ENCODE assay signal across 8 mouse cellular contexts in the genomic region with DNA sequence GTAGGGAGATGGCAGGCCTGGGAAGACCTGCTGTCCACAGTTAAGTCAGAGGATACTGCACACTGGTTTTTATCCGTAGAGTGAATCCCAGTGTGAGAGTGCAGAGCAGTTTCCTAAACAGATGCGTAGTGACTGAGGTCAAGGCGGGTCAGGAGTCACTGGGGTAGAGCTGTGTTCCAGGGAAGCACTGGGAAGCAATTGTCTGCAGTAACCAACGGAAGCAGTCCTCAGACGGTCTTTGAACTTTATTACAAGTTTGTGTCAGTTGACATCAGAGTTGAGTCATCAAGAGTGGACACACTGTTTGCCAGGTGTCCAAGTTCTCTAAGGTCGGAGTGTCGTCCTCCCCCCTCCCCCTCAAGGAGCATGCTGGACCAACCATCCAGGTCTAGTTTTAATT. TPM values are rescaled to one million over a fixed set of nuclear protein-coding genes. Genes with fewer than 3 reads are reported as not detected.
DNase-seq lines count a peak whose midpoint lies in the region; ATAC-seq lines count a peak whose summit lies in the region.

No protein-coding gene starts in this region.

- H3K27ac ChIP-seq in kidney, embryonic 16.5 days (ENCODE audit: low read length): no peak overlapping the region
- H3K27ac ChIP-seq in embryonic facial prominence, embryonic 13.5 days: no peak overlapping the region
- H3K27ac ChIP-seq in hindbrain, embryonic 16.5 days (ENCODE audit: low read depth, low read length): no peak overlapping the region
- no peak overlapping the region for H3K27ac ChIP-seq in neural tube, embryonic 12.5 days

- H3K4me1 ChIP-seq in kidney, embryonic 16.5 days (ENCODE audit: insufficient read depth, low read length): peaks cover 49% of the 10 kb centered on the region
- peaks cover 55% of the 10 kb centered on the region for H3K4me1 ChIP-seq in embryonic facial prominence, embryonic 13.5 days
- H3K4me1 ChIP-seq in hindbrain, embryonic 16.5 days (ENCODE audit: control insufficient read depth, insufficient read depth, low read depth, low read length): peaks cover 51% of the 10 kb centered on the region
- peaks cover 77% of the 10 kb centered on the region for H3K4me1 ChIP-seq in neural tube, embryonic 12.5 days

- peaks cover 4% of the 10 kb centered on the region; the same call in 1 of the 2 replicates for H3K9me3 ChIP-seq in kidney, embryonic 16.5 days (ENCODE audit: low read length)
- H3K9me3 ChIP-seq in embryonic facial prominence, embryonic 13.5 days: no peaks in the 10 kb centered on the region
- H3K9me3 ChIP-seq in hindbrain, embryonic 16.5 days (ENCODE audit: control insufficient read depth, low read length): no peaks in the 10 kb centered on the region
- no peaks in the 10 kb centered on the region for H3K9me3 ChIP-seq in neural tube, embryonic 12.5 days

- H3K4me3 ChIP-seq in kidney, embryonic 16.5 days (ENCODE audit: low read length): no peak overlapping the region; the same call in 1 of the 2 replicates
- peak overlapping the region; percentile 24 for H3K4me3 ChIP-seq in embryonic facial prominence, embryonic 13.5 days
- peak overlapping the region; percentile 36 for H3K4me3 ChIP-seq in hindbrain, embryonic 16.5 days (ENCODE audit: low read length)
- H3K4me3 ChIP-seq in neural tube, embryonic 12.5 days: peak overlapping the region; percentile 22

- peak overlapping the region; percentile 31 for H3K4me2 ChIP-seq in kidney, embryonic 16.5 days (replicated peaks; ENCODE audit: low read depth, low read length)
- H3K4me2 ChIP-seq in embryonic facial prominence, embryonic 13.5 days: peak overlapping the region; percentile 58
- peak overlapping the region; percentile 79 for H3K4me2 ChIP-seq in hindbrain, embryonic 16.5 days (ENCODE audit: low read length)
- peak overlapping the region; percentile 62 for H3K4me2 ChIP-seq in neural tube, embryonic 12.5 days (replicated peaks)

- WGBS in kidney, embryonic 16.5 days: 20% methylated on average over 7 of the region's 7 CpGs
- 37% methylated on average over 7 of the region's 7 CpGs for WGBS in embryonic facial prominence, embryonic 13.5 days
- 29% methylated on average over 7 of the region's 7 CpGs for WGBS in hindbrain, embryonic 16.5 days
- WGBS in neural tube, embryonic 12.5 days: 27% methylated on average over 7 of the region's 7 CpGs

- no peak overlapping the region for H3K9ac ChIP-seq in kidney, embryonic 16.5 days (replicated peaks; ENCODE audit: low read length)
- 0 out of 2 replicates have a peak overlapping the region, but pooled peaks have one; percentile 57 for H3K9ac ChIP-seq in embryonic facial prominence, embryonic 13.5 days
- H3K9ac ChIP-seq in hindbrain, embryonic 16.5 days (ENCODE audit: low read depth, low read length): peak overlapping the region; percentile 36; the same call in 1 of the 2 replicates
- peak overlapping the region; percentile 41 for H3K9ac ChIP-seq in neural tube, embryonic 12.5 days

- H3K27me3 ChIP-seq in kidney, embryonic 16.5 days (ENCODE audit: insufficient read depth, low read length): no peaks in the 10 kb centered on the region
- H3K27me3 ChIP-seq in embryonic facial prominence, embryonic 13.5 days: no peaks in the 10 kb centered on the region
- H3K27me3 ChIP-seq in hindbrain, embryonic 16.5 days (replicated peaks; ENCODE audit: control insufficient read depth, insufficient read depth, low read length): no peaks in the 10 kb centered on the region
- no peaks in the 10 kb centered on the region for H3K27me3 ChIP-seq in neural tube, embryonic 12.5 days (replicated peaks)

- peaks cover 36% of the 10 kb centered on the region for H3K36me3 ChIP-seq in kidney, embryonic 16.5 days (ENCODE audit: insufficient read depth, low read length)
- H3K36me3 ChIP-seq in embryonic facial prominence, embryonic 13.5 days: peaks cover 62% of the 10 kb centered on the region
- peaks cover 11% of the 10 kb centered on the region for H3K36me3 ChIP-seq in hindbrain, embryonic 16.5 days (ENCODE audit: control insufficient read depth, insufficient read depth, low read length)
- peaks cover 61% of the 10 kb centered on the region for H3K36me3 ChIP-seq in neural tube, embryonic 12.5 days

- no peak for DNase-seq in kidney, adult 8-10 months
- no peak for DNase-seq in ovary, postnatal 36 days (ENCODE audit: low spot score)
- no peak for DNase-seq in frontal cortex, adult 2 months (ENCODE audit: extremely low spot score in 1 of 2, low spot score in 1 of 2)
- no peak for DNase-seq in cerebellum, adult 11 months

- no peak for ATAC-seq in kidney, embryonic 16.5 days (ENCODE audit: low FRiP score, low TSS enrichment)
- ATAC-seq in embryonic facial prominence, embryonic 13.5 days (ENCODE audit: insufficient number of reproducible peaks, insufficient read depth, low FRiP score, low TSS enrichment, low read depth): no peak
- ATAC-seq in hindbrain, embryonic 16.5 days: no peak
- no peak for ATAC-seq in neural tube, embryonic 12.5 days (ENCODE audit: low FRiP score, low read depth)

RNA-seq across cellular contexts. Expression of gene Tsc22d1, which starts 6.0 kb away (rescaled TPM):
- polyA plus RNA-seq in kidney, embryonic 16.5 days (2015; fragmentation: Nextera tagmentation; extraction: Ambion mirVana): 1,044 and 1,092 TPM in 2 replicates
- polyA plus RNA-seq in embryonic facial prominence, embryonic 13.5 days (2015; fragmentation: Nextera tagmentation; extraction: Ambion mirVana): 501 and 535 TPM in 2 replicates
- 777 and 791 TPM in 2 replicates for polyA plus RNA-seq in hindbrain, embryonic 16.5 days (2015; fragmentation: Nextera tagmentation; extraction: Ambion mirVana)
- 589 and 719 TPM in 2 replicates for polyA plus RNA-seq in neural tube, embryonic 12.5 days (2016; fragmentation: Nextera tagmentation; extraction: Ambion mirVana)
- polyA plus RNA-seq in frontal cortex, adult 2 months (2012; rRNA removed): 386 and 403 TPM in 2 replicates
